Mouse (Mus musculus): ENCODE measurements around the gene Tgfbrap1.

GRCm38 (mm10) chr1:43131591-43131990, 33.2 kb upstream of the Tgfbrap1 start:
- no peak for TF ChIP-seq CTCF (IDR thresholded peaks at IDR 0.05)
- no peak for TF ChIP-seq EP300 (IDR thresholded peaks at IDR 0.05)
